Mouse (Mus musculus) heart, adult 2 months (tissue): ENCODE data around the gene Ecd.

Experiments
- CTCF ChIP-seq: fragments of 200-600 bp; IDR thresholded peaks from 2 replicates; pipeline ENCODE4 v1.8.1; 2022; ENCODE audit warnings: antibody characterized with exemption, mild to moderate bottlenecking, moderate library complexity
- EP300 ChIP-seq: fragments of 200-500 bp; IDR thresholded peaks from 2 replicates; pipeline ENCODE4 v1.6.1; 2011; ENCODE audit warnings: low read depth, low read length, control low read depth; ENCODE audit not compliant: insufficient read depth
- POLR2A ChIP-seq: fragments of 200-500 bp; IDR thresholded peaks from 2 replicates; pipeline ENCODE4 v1.6.1; 2011; ENCODE audit warnings: mild to moderate bottlenecking, low read depth, low read length, control low read depth; ENCODE audit not compliant: insufficient read depth

GRCm38 (mm10) chr14:20291391-20291790 lies 56.5 kb downstream of the Ecd start:
- TF ChIP-seq EP300 (no peak), CTCF (no peak), POLR2A (no peak)
